Mouse (Mus musculus): Measurements from ENCODE around the gene Ttbk2. TPM values are rescaled to one million over a fixed set of nuclear protein-coding genes. Genes with fewer than 3 reads are reported as not detected.

Ttbk2 gene
- 1.5 TPM in 1 of 2 replicates, not detected in the other for polyA plus RNA-seq (2012; ENCODE audit: insufficient read depth, low replicate concordance)

GRCm38 (mm10) chr2:120850424-120851082 lies at the start of gene Ttbk2:
Gene Ttbk2, minus strand, starts transcription at chr2:120850604.
- H3K27me3 ChIP-seq (replicated peaks) = no peaks in the 10 kb centered on the region
- H3K4me3 ChIP-seq (replicated peaks) = peak within 1 kb of the TSS; percentile 94
- H3K4me1 ChIP-seq = peaks cover 39% of the 10 kb centered on the region
- TF ChIP-seq FLI1 (IDR thresholded peaks at IDR 0.05; ENCODE audit: low read length) = no peak
- TF ChIP-seq GATA1 (IDR thresholded peaks at IDR 0.05; ENCODE audit: borderline replicate concordance, low read length) = no peak
- H3K9me3 ChIP-seq = no peaks in the 10 kb centered on the region
- no peaks in the 10 kb centered on the region for H3K36me3 ChIP-seq (replicated peaks; ENCODE audit: low read length)

DNA sequence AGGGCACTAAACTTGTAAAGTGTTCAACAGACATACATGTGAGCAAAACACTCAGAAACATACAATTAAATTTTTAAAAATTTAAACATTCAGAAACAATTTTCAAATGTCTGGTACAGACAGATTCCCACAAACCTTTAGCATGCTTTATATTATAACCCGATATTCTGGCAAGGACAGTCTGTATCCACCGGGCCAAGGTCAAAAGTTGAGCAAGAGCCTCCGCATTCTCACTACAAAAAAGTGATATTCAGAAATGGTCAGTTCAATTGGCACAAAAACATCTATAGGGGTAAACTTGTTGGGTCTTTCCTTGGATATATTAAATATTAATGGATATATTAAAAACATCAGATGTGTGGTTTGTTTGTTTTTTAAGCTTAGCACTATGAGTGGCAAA lies 46.0 kb upstream of the Ttbk2 start:
- peaks cover 87% of the 10 kb centered on the region for H3K36me3 ChIP-seq (replicated peaks; ENCODE audit: low read length)
- no peaks in the 10 kb centered on the region for H3K27me3 ChIP-seq (replicated peaks)
- no peaks in the 10 kb centered on the region for H3K9me3 ChIP-seq
- no peaks in the 10 kb centered on the region for H3K4me1 ChIP-seq
- H3K4me3 ChIP-seq (replicated peaks) = no peak overlapping the region
- TF ChIP-seq FLI1 (IDR thresholded peaks at IDR 0.05; ENCODE audit: low read length) (no peak), GATA1 (IDR thresholded peaks at IDR 0.05; ENCODE audit: borderline replicate concordance, low read length) (no peak)

DNA sequence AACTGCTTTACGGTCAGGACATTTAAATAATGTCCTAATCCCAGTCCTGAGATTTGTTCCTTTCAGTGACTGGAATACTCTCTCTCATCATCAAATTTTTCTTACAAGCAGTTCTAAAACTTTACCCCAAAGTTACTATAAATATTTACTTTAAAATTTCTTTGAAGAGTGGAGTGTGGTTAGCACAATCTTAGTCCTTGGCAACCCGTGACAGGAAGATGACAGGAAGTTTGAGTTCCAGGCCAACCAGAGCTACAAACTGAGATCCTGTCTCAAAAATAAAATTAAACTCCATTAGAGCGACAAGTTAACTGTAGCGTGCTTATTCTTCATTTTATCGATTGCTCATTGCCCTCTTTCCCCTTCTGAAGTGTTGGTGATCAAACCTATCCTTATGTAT lies 37.2 kb upstream of the Ttbk2 start:
- Histone ChIP-seq H3K36me3 (replicated peaks; ENCODE audit: low read length) (peaks cover 58% of the 10 kb centered on the region), H3K9me3 (peaks cover 6% of the 10 kb centered on the region)

DNA sequence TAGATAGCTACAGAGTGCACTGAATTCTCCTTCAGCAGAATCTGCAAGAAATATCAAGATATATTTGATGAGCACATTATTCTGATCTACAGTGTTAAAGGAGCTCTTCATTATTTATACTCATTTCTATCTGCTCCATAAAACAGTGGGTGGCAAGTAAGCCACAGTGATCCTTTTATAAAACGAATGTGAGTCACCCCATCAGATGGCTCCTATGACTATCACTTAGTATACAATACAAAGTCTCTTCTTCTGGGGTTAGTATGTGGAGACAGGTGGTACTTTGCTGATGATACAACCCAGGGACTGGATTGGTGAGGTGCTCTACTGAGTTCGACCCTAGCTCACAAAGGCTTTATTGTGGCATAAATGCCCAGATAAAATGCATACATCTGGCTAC lies 22.8 kb upstream of the Ttbk2 start:
- Histone ChIP-seq H3K4me1 (peaks cover 20% of the 10 kb centered on the region), H3K9me3 (no peaks in the 10 kb centered on the region), H3K36me3 (replicated peaks; ENCODE audit: low read length) (peaks cover 81% of the 10 kb centered on the region), H3K27me3 (replicated peaks) (no peaks in the 10 kb centered on the region), H3K4me3 (replicated peaks) (no peak overlapping the region)
- no peak for TF ChIP-seq GATA1 (IDR thresholded peaks at IDR 0.05; ENCODE audit: borderline replicate concordance, low read length)
- no peak for TF ChIP-seq FLI1 (IDR thresholded peaks at IDR 0.05; ENCODE audit: low read length)

More for the DNA sequence above, 37.2 kb upstream of the Ttbk2 start:
- H3K4me1 ChIP-seq = peaks cover 9% of the 10 kb centered on the region
- no peak overlapping the region for H3K4me3 ChIP-seq (replicated peaks)
- TF ChIP-seq FLI1 (IDR thresholded peaks at IDR 0.05; ENCODE audit: low read length) (no peak), GATA1 (IDR thresholded peaks at IDR 0.05; ENCODE audit: borderline replicate concordance, low read length) (no peak)
- no peaks in the 10 kb centered on the region for H3K27me3 ChIP-seq (replicated peaks)

- Histone ChIP-seq H3K4me1 (peaks cover 20% of the 10 kb centered on the region), H3K4me3 (replicated peaks) (no peak overlapping the region), H3K36me3 (replicated peaks; ENCODE audit: low read length) (peaks cover 82% of the 10 kb centered on the region), H3K27me3 (replicated peaks) (no peaks in the 10 kb centered on the region), H3K9me3 (no peaks in the 10 kb centered on the region)
- TF ChIP-seq GATA1 (IDR thresholded peaks at IDR 0.05; ENCODE audit: borderline replicate concordance, low read length) (no peak), FLI1 (IDR thresholded peaks at IDR 0.05; ENCODE audit: low read length) (no peak)
Measured at GRCm38 (mm10) chr2:120871447-120872336, 21.3 kb upstream of the Ttbk2 start.

- Histone ChIP-seq H3K36me3 (replicated peaks; ENCODE audit: low read length) (peaks cover 76% of the 10 kb centered on the region), H3K4me3 (replicated peaks) (no peak overlapping the region), H3K9me3 (no peaks in the 10 kb centered on the region), H3K4me1 (peaks cover 20% of the 10 kb centered on the region), H3K27me3 (replicated peaks) (no peaks in the 10 kb centered on the region)
- TF ChIP-seq FLI1 (IDR thresholded peaks at IDR 0.05; ENCODE audit: low read length) = no peak
- no peak for TF ChIP-seq GATA1 (IDR thresholded peaks at IDR 0.05; ENCODE audit: borderline replicate concordance, low read length)
Measured at GRCm38 (mm10) chr2:120867336-120867735, 16.9 kb upstream of the Ttbk2 start.

GRCm38 (mm10) chr2:120866561-120866960 lies 16.2 kb upstream of the Ttbk2 start:
- peaks cover 14% of the 10 kb centered on the region for H3K4me1 ChIP-seq
- H3K36me3 ChIP-seq (replicated peaks; ENCODE audit: low read length) = peaks cover 76% of the 10 kb centered on the region
- no peak overlapping the region for H3K4me3 ChIP-seq (replicated peaks)
- H3K27me3 ChIP-seq (replicated peaks) = no peaks in the 10 kb centered on the region
- H3K9me3 ChIP-seq = no peaks in the 10 kb centered on the region
- TF ChIP-seq FLI1 (IDR thresholded peaks at IDR 0.05; ENCODE audit: low read length) = no peak
- no peak for TF ChIP-seq GATA1 (IDR thresholded peaks at IDR 0.05; ENCODE audit: borderline replicate concordance, low read length)

DNA sequence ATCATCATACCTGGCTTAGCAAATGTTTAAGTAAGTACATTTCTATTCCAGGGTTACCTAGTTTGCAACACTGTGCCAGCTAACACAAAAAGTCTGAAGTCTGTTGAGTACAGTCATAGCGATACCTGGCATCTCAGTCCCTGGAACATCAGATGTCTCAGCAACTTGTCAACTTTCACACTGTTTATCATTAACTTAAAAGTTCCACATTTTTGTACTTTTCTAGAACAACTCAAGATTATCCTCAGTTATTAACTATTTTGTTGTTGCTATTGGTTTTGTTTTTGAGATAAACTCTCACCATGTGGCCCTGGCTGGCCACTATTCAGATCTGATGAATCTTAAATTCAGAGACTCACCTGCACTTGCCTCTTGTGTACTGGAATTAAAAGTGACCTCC lies 13.0 kb upstream of the Ttbk2 start:
- Histone ChIP-seq H3K27me3 (replicated peaks) (no peaks in the 10 kb centered on the region), H3K4me3 (replicated peaks) (no peak overlapping the region), H3K9me3 (no peaks in the 10 kb centered on the region), H3K36me3 (replicated peaks; ENCODE audit: low read length) (peaks cover 66% of the 10 kb centered on the region), H3K4me1 (no peaks in the 10 kb centered on the region)
- no peak for TF ChIP-seq FLI1 (IDR thresholded peaks at IDR 0.05; ENCODE audit: low read length)
- no peak for TF ChIP-seq GATA1 (IDR thresholded peaks at IDR 0.05; ENCODE audit: borderline replicate concordance, low read length)

- no peaks in the 10 kb centered on the region for H3K4me1 ChIP-seq
- no peak overlapping the region for H3K4me3 ChIP-seq (replicated peaks)
- no peaks in the 10 kb centered on the region for H3K9me3 ChIP-seq
- no peaks in the 10 kb centered on the region for H3K27me3 ChIP-seq (replicated peaks)
- TF ChIP-seq GATA1 (IDR thresholded peaks at IDR 0.05; ENCODE audit: borderline replicate concordance, low read length) (no peak), FLI1 (IDR thresholded peaks at IDR 0.05; ENCODE audit: low read length) (no peak)
- peaks cover 51% of the 10 kb centered on the region for H3K36me3 ChIP-seq (replicated peaks; ENCODE audit: low read length)
Measured at GRCm38 (mm10) chr2:120860699-120861098, 10.3 kb upstream of the Ttbk2 start.

DNA sequence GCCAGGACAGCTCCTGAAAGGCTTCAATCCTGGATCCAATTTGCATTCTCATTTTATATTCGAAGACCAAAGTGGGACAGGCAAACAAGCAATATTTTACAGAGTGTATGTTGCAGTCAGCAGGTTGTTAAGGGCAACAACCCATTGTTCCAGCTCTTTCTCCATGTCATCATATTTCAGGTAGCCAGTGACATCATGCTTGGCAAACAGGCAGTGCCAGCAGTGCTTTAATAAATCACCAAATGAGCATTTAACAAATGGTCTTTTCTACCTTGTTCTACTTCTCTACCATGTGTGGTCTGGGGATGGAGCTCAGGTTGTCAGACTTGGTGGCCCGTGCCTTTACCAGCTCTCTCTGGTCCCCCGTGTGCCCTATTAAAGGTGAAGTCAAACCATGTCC lies 7.7 kb upstream of the Ttbk2 start:
- no peak overlapping the region for H3K4me3 ChIP-seq (replicated peaks)
- no peaks in the 10 kb centered on the region for H3K27me3 ChIP-seq (replicated peaks)
- TF ChIP-seq GATA1 (IDR thresholded peaks at IDR 0.05; ENCODE audit: borderline replicate concordance, low read length) (no peak), FLI1 (IDR thresholded peaks at IDR 0.05; ENCODE audit: low read length) (no peak)
- H3K9me3 ChIP-seq = no peaks in the 10 kb centered on the region
- peaks cover 34% of the 10 kb centered on the region for H3K36me3 ChIP-seq (replicated peaks; ENCODE audit: low read length)
- H3K4me1 ChIP-seq = peaks cover 2% of the 10 kb centered on the region
